Mouse (Mus musculus): ENCODE data around the gene Cul7.

Cul7 gene

DNA sequence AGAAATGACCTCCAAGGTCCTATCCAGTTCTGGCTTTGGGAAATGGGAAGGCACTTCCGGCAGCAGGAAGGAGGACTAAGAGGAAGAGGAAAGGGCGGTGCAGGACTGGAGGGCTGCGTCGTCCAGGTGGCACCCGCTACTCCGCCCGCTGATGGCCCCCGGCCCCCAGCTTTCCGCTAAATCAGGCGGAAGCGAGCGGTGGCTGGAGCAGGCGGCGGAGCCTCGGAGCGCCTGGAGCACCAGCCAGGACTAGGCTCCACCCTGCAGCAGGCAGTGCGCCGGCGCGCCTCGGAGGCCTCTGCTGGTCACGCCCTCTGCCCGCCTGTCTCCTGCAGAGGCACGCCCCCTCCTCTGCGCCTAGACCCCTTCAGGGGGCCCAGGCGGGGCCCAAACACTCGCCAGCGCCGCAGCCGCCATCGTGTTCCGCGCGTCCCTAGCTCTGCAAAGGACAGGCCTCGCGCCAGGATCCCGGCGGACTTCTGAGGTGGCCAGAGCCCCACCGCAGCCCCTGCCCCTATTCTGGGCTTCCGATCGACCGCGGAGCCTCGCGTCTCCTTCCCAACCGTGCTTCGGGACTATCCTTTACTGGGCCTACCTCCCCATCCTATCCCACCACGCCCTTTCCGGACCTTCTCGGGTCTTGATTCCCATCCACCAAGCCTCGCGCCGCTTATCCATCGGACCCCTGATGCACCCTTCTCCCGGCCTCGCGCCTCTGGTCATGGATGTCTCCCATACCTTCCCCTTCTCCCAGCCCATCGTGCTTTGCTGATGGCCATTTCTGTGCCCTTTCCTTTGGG lies at the start of gene Cul7:
Cul7 (plus strand) TSS at position 106 of the 800 bp plus-strand sequence.
- peak; percentile 96 for DNase-seq (ENCODE audit: low spot score)

DNA sequence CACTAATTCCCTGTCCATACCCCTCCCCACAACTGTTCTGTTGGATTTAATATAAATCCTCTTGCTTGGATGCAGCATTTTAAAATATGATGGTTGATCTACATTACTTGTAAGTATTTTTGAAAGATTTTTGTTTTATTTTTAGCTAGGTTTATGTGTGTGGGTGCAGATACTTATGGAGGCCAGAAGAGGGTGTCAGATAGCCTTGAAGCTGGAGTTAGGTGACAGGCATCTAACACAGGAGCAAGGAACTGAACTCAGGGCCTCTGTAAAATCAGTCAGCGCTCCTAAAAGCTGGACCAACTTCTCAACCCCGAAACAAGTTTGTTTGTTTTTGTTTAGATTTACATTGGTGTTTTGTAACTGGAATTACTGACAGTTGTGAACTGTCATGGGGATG lies 49.6 kb upstream of the Cul7 start:
- no peak for DNase-seq (ENCODE audit: low spot score)

DNA sequence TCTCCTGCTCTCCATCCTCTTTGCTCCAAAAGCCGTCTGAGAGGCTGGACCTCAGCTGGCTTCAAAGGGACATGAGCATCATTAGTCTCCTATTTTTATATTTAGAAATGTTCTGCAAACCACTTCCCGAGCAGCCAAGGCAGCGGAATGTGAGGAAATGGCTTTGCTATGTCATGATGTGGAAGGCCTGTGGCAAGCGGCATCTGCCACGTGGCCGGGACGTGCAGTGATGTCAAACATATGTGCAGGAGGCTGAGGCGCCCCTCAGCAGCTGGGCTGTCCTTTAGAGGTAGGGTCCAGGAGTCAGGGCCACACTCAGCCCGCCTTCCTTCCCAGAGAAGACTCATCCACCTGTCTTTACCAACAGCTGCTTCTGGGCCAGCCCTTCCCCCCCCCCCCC lies 47.9 kb upstream of the Cul7 start:
- no peak for DNase-seq (ENCODE audit: low spot score)

DNA sequence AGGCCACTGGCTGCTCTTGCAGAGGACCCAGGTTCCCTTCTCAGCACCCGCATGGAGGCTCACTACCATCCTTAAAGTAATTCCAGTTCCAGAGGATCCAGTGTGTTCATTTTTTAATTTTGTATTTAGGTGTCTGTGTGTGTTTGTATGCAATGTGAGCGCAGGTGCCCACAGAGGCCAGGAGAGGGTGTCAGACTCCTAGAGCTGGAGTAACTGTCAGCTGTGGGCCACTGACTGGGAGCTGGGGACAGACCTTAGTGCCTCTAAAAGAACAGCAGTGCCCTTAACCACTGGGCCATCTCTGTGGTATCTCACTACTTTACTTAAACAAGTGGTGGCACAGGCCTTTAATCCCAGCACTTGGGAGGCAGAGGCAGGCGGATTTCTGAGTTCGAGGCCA lies 46.9 kb upstream of the Cul7 start:
- no peak for DNase-seq (ENCODE audit: low spot score)

DNA sequence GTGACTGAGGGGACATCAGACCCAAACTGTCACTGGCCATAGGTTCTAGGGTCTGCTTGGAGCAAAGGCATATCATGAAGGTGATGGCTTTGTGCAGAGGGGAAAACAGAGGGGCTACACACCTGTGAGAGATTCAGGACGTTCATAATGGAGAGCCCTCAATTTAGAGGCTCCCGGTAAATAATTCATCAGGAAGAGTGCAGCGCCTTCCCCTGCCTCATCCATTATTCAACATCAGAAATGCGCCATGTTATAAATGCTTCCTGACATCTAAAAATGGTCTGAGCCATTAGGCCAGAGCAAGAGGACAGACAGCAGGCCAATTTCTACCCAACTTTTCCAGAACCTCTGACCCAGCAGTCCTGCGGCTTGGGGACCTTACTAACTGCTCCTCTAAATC lies 45.0 kb upstream of the Cul7 start:
- no peak for DNase-seq (ENCODE audit: low spot score)

DNA sequence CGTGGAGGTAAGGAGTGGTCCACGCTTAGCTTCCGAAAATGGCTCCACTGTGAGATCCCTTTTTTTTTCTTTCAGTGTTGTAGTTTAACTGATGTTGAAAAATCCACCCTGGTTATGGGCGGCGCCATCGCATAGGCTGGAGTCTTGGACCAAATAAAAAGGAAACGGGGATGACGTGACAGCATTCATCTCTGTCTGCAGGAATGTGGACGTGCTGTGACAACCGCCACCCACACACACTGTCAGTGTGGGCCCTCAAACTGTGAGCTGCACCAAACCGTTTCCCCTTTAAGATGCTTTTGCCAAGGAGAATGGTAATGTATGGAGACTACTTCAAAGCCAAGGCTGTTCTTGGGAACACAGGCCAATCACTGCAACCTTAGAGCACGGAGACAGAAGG lies 44.1 kb upstream of the Cul7 start:
- no peak for DNase-seq (ENCODE audit: low spot score)

DNA sequence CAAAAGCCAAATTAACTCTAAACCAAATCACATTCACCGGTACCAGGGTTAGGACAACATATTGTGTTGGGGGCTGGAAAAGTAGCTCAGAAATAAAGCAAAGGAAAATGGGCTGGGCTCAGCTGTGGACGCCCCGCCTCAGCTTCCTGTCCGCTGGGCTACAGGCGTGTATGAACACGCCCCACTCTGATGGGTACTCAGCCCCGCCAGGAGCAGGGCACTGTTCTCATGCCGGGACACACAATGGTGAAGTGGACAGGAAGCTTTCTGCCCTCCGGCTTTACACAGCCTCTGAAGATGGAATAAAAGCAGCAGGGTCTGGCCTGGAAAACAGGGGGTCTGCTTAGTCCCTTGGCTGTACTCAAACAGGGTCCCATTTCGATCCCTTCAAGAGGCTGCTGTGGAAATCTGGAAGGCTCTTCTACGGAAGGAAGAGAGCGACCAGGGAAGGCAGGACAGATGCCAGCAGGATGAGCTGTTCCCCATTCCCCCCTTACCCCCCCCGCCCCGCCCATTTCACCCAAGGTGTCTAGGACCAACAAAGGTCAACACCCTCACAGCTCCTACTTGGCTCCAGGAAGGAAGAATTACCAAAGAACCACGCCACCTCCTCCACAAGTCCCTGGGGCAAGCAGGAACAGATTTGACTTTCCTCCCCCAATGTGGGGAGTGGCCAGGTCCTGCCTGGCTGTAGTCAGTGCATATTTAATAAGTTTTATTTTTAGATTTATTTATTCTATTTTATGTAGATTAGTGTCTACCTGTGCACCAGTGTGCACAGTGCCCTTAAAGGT lies 40.2 kb upstream of the Cul7 start:
- no peak for DNase-seq (ENCODE audit: low spot score)

DNA sequence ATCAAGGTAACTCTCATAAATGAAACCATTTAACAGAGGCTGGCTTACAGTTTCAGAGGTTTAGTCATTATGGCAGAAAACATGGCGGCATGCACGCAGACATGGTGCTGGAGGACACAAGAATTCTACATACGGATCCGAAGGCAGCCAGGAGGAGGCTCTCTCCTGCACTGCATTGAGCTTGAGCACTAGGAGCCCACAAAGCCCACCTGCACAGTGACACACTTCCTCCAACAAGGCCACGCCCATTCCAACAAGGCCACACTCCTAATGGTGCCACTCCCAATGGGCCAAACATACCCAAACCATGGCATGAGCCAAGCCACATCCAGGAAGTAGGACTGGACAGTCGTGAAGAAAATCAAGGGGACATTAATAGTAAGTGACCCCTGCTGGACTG lies 38.8 kb upstream of the Cul7 start:
- DNase-seq (ENCODE audit: low spot score) = no peak

DNA sequence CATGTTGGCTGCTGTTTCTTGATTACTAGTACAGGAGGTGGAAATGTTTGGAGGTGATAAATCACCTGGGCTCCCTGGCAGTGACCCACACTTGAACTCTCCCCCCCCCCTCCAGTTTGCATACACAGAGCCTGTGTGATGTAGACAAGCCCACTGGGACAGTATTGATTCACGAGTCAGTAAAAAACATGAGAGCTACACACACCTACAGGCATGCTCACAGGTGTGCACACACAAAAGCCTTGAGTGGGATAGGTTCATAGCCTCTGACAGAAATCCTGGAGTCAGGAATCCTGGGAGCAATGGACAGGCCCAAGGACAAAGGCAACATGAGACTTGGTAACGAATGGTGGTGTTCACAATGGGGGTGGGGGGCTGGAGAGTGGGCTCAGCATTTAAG lies 37.9 kb upstream of the Cul7 start:
- no peak for DNase-seq (ENCODE audit: low spot score)

DNA sequence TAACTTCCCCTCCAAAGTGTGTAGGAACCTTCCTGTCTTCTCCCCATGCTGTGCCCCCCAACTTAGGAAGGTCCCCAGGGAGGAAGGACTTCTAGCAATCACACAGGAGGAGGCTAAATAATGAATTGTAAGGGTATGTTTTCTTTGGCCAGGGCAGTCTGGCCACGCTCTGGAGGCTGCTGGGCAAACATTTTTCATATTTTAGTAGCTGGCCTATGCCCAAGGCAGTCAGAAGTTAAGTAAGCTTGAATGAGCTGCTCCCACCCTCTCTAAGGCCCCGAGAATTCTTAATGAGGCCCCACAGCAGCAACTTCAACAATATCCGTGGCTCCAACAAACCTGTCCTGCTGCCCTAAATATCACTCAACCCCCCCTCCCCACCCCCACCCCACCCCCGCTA lies 37.3 kb upstream of the Cul7 start:
- DNase-seq (ENCODE audit: low spot score) = no peak

DNA sequence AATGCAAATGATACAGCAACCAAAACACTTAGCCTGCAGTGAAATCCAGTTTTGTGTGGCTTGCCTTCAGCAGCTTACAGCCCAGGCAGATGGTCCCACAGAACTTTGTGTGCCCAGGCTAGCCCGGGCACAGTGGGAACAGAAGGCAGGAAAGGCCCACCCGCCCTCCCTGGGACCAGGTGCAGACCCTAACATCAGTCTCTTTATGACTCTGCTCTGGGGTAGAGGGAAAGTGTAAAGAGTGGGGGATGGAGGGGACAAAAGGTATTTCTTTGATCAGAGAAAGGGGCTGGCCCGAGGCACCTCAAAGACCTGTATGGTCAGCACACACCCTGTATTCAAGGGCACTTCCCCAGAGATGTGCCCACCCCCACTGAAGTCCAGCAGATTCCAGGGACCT lies 36.9 kb upstream of the Cul7 start:
- DNase-seq (ENCODE audit: low spot score) = no peak

DNA sequence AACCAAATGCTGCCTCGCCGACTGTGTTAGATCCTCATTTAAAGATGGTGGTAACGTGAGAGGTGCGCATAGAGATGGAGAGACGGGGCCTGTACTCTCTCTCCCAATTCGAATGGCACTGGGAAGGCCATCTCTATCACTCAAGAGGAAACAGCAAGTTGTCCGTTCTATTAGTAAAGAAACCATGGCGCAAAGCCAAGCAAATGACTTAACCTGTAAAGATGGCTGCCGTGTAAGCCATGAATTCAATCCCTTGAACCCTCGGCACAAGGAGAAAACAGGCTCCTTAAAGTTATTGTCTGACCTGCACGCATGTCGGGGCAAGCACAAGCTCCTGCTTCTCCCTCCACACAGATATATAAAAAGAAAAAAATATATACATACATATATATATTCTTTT lies 32.3 kb upstream of the Cul7 start:
- no peak for DNase-seq (ENCODE audit: low spot score)

DNA sequence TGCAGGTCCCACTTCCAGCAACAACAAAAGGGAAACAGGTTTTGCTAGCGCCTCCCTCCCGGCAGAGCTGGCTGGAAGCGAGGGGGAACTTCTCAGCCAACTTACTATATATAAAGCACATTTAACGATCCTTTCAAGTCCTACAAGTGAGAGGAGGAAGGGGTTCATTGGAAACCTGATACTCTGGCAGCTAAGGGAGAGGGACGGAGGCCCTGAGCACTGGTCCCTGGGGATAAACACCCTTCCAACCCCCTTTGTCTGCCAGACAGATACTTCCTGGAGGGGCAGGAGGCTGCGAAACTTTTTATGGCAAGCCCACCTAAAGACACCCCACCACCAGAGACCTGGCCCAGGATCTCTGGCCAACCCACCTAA lies 31.8 kb upstream of the Cul7 start:
- no peak for DNase-seq (ENCODE audit: low spot score)

DNA sequence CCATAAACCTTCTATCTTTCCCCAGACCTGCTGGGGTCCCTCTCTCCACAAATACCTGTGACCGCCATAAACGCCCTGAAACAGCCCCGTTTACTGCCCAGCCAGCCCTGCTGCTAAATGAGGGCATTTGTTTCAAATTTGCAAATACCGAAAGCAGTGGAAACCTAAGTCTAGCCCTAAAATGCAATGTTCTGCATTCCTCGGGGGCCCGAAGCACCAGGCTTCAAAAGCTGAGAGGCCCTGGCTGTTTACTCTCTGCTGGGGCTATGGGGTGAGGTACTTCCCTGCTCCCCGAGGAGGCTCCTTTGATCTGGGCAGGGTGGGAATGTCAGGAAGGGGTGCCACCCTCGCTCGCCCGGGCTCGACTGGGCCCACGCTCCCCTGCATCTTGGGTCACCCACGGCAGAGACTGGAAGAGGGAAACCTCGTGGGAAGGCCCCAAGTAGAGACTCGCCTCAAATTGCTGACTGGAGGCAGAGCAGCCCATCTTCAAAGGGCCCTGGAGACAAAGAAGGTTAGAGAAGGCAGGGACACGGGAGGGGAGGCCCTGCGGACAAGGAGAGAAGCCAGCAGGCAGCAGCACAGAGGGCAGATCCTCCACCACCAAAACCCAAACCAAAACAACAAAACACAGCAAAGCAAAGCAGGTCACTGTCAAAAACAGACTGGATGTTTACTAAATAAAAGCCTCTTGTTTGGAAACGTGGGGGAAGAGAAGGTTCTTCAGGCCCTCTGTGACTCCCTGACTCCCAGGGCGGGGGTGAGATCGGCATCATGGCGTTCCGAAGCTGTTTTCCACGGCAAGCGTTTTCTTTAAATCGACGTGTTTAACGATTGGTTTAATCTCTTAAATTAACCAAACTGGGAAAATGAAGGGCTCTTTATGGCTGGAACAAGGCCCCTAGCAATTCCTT lies 31.1 kb upstream of the Cul7 start:
- DNase-seq (ENCODE audit: low spot score) = peak; percentile 71

DNA sequence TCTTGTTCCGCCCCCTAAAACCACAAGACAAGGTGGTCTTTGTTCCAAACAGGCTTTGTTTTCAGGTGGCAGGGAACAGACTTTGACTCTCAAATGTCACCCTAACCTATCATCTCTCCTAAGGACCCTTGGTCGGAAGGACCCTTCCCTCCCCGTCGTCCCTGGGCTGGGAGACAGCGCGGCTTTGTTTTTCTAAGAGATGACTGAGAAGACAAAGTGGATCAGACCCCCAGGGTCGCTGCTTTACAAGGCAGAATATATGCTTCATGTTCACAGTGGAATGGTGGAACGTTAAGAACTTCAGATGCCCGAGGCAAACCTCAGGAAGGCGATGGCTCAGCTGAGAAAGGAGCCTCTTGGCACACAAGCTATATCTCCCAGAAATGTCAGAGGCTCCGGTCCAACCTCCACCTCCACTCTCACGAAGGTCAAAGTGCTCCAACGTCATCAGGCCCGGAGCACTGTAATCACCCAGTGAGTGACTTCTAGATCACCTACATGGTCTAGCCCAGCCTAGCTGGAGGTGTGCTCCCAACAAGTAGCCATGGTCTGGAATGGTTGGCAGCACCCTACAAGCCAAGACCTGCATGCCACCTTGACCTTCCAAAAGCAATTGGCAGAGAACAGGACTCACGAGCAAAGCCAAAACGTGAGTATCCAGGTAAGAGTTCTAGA lies 30.3 kb upstream of the Cul7 start:
- peak; percentile 56 for DNase-seq (ENCODE audit: low spot score)

DNA sequence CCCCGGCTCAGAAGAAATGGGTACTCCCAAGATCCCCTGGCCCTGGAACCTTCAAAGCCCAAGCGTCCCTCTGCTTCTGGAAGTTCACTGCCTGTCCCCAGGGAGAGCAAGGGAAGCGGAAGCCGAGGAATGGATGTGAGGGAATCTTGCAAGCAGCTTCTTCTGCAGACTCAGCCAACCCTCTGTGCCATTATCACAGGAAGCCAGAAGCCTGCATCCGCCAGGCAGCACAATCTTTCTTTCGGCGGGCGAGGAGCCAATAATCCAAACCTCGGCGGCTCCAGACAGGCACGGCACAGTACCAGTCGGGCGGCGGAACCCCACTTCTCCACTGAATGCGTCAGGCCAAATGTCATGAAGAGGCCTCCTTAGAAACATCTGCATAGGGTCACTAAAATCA lies 28.8 kb upstream of the Cul7 start:
- DNase-seq (ENCODE audit: low spot score) = no peak

DNA sequence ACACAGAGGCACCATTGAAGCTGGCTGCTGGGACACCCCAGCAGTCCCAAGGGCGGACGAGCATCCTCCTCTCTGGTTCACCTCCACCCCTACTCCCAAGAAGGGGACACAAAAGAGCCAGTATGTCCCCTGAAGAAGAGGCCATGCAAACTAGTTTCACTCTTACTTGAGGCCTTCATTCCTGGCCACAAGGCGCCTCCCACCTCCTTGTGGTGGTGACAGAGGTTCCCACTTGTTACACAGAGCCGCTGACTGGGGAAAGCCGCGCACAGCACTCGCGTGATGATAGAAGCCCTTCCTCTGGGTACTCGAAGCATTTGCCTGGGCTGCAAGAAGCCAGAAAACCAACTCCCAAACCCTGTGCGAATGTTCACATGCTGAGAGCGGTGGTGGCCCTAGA lies 27.9 kb upstream of the Cul7 start:
- DNase-seq (ENCODE audit: low spot score) = no peak

DNA sequence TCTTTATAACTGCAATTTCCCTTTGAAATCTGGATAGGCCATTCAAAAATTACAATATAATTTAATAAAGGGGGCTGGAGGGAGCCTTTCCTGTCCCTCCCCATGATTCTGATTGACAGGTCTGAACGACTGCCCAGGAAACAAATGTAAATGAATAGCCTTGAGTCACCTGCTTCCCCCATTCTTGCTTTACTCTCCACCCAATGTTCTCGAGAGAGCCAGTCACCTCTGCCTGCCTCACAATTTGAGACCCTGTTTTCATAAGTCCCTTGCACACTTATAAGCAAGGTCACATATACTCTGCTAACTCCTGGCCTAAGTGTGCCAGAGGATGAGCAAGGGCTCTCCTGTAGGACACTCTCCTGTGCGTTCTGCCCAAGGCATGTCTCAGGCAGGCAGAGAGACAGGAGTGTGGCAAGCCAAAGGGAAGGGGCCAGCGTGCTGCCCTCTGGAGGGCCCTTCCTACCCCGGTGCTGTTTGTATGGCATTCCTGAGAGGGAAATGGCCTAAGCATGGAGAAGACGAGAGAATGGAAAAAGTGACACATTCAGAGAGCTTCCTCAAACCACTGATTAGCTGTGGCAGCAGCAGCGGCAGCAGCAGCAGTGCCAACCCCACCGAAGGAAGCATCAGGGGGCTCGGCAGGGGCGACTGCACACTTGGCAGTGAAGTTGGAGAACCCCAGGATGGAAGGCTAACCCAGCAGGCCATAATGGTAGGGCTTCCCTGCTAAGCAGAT lies 26.1 kb upstream of the Cul7 start:
- no peak for DNase-seq (ENCODE audit: low spot score)

DNA sequence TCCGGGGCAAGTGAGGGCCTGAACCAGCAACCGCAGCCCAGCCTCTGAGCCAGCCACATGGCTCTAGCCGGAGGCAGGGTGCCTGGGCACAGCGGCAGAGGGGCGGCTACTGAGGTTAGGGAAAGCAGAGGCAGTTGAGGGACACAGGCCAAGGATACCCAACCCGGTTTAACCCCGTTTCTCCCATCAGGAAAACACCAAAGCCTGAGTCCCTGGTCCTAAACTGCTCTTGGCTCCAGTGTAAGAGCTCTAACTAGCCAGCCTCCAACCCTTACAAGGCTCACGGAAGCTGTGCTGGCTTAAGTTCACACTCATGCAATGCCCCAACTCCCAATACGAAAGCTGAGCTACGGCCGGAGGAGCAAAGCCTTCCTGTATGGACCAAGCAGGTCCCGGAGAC lies 25.5 kb upstream of the Cul7 start:
- no peak for DNase-seq (ENCODE audit: low spot score)

DNA sequence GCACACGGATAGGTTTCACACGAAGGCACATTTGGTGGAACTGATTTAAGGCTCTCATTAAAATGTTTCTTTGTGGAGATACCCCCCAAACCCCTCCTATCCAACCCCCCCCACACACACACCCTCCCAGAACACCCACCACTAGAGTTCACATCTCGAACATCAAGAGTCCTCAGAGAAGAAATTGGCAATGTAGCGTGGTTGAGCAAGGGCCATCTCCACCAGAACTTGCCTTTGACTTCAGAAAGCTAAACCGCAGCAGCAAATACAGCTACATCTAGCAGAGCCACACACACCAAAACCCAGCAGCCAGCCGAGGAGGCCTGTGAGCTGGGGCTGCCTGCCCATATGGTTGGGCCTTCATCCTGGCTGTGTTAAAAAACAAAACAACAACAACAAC lies 22.7 kb upstream of the Cul7 start:
- no peak for DNase-seq (ENCODE audit: low spot score)

DNA sequence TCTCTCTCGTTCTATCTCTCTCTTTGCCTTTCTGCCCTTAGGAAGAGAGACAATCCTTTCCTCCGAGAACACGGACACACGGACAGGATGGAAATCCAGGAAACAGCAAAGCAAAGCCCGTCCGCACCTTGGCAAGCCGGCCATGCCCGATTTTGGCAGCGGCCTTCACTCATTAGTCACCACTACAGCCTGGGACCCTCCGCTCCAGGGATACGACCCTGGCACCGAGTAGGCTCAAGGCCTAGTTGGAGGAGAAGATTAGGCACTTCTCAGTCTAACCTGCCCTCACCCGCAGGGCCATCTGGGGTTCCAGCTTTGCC lies 21.7 kb upstream of the Cul7 start:
- DNase-seq (ENCODE audit: low spot score) = peak; percentile 55

All from embryo, embryonic 10.5 days (tissue).